Mouse (Mus musculus) liver, embryonic 11.5 days (tissue): ENCODE measurements at regions not wholly inside any gene's neighbourhood (a gene's known extent, or its start where the extent isn't known, plus 50 kb on each side); places are given as distances from the start of the nearest gene placed in this dataset.

Experiments used
- ATAC-seq: fragments of 200-750 bp; cut with Nextera tagmentation; replicated peaks from 2 replicates; pipeline ENCODE4 v1.8.0; 2017; ENCODE audit warnings: moderate number of reproducible peaks, mild to moderate bottlenecking, moderate TSS enrichment, moderate library complexity; ENCODE audit not compliant: low FRiP score
- DNase-seq: peaks from one replicate; pipeline ENCODE4 v3.0.0-alpha.2; 2017; ENCODE audit warnings: low spot score
- H3K27ac ChIP-seq: fragments of 300-500 bp; sonication (generic); 2 replicates; pipeline ENCODE4 v1.5.1; 2014; ENCODE audit warnings: mild to moderate bottlenecking, low read depth, low read length, control low read depth
- H3K27me3 ChIP-seq: fragments of 300-500 bp; sonication (generic); replicated peaks from 2 replicates; pipeline ENCODE4 v1.6.1; 2014; ENCODE audit warnings: low read length, mixed read lengths; ENCODE audit not compliant: control insufficient read depth, insufficient read depth
- H3K36me3 ChIP-seq: fragments of 300-500 bp; sonication (generic); 2 replicates; pipeline ENCODE4 v1.6.1; 2014; ENCODE audit warnings: mild to moderate bottlenecking, low read length, moderate library complexity, mixed read lengths; ENCODE audit not compliant: control insufficient read depth, insufficient read depth
- H3K4me1 ChIP-seq: fragments of 300-500 bp; sonication (generic); replicated peaks from 2 replicates; pipeline ENCODE4 v1.6.1; 2014; ENCODE audit warnings: low read length, mixed read lengths; ENCODE audit not compliant: control insufficient read depth, insufficient read depth
- H3K4me2 ChIP-seq: fragments of 300-500 bp; sonication (generic); 2 replicates; pipeline ENCODE4 v1.6.1; 2014; ENCODE audit warnings: mild to moderate bottlenecking, control low read depth, moderate library complexity
- H3K4me3 ChIP-seq: fragments of 300-500 bp; sonication (generic); 2 replicates; pipeline ENCODE4 v1.5.1; 2014; ENCODE audit warnings: low read depth, low read length, control low read depth
- H3K9ac ChIP-seq: fragments of 300-500 bp; sonication (generic); 2 replicates; pipeline ENCODE4 v1.6.1; 2014; ENCODE audit warnings: low read depth, low read length, control low read depth
- H3K9me3 ChIP-seq: fragments of 300-500 bp; sonication (generic); 2 replicates; pipeline ENCODE4 v1.6.1; 2016; ENCODE audit warnings: low read length, inconsistent platforms, mixed read lengths; ENCODE audit not compliant: control insufficient read depth
- WGBS: fragments of 180-500 bp; shearing (Covaris S2); extraction: QIAGEN DNeasy Blood & Tissue Kit; methylation state at CpG from one replicate; pipeline ENCODE4 v1.1.7; 2014; 5-methylcytosine and 5-hydroxymethylcytosine counted together

DNA sequence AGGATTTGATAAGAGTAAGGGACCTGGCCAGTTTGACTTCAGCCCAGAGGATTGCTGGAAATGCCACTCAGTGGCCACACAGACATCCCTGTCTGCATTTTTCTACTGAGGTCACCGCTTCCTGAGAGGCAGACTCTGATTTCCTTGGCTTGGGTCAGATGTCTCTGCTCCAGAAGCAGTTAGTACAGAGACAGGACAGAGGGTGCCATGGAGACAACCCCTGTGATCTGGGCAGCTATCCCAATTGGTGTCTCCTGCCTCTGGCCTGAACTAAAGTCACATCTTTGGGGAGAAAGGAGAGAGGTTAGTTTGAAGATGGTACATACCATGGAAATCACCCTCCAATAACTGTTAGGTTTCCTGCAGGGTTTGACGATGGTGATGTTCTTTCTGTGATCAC is 165.2 kb upstream of the Adra1b start:
- Histone ChIP-seq H3K9ac (no peak overlapping the region), H3K36me3 (no peaks in the 10 kb centered on the region), H3K27ac (no peak overlapping the region), H3K27me3 (no peaks in the 10 kb centered on the region), H3K9me3 (no peaks in the 10 kb centered on the region), H3K4me1 (no peaks in the 10 kb centered on the region), H3K4me2 (no peak overlapping the region), H3K4me3 (no peak overlapping the region)
- WGBS, result 65% methylated on average over 2 of the region's 2 CpGs
- no peak for ATAC-seq
- no peak for DNase-seq

DNA sequence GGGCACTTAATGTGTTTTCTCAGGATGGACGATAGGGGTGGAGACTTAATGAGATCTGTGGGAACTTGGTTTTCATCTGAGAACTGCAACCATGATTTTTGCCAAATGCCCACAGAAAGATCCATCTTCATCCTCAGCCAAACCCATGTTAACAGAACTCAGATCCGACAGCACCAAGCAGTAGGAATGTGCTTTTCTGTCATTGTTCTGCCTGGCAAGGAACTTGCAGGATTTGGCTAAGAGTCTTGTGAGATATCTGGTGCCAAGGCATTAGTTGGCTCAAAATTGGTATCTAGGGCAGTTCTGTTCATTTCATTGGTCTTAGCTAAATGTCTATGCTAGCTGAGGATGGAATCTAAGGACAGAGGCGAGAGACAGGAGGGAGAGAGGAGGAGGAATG is 182.7 kb upstream of the Adra1b start:
- Histone ChIP-seq H3K9ac (no peak overlapping the region), H3K27ac (no peak overlapping the region), H3K27me3 (no peaks in the 10 kb centered on the region), H3K4me2 (no peak overlapping the region), H3K36me3 (no peaks in the 10 kb centered on the region), H3K4me3 (no peak overlapping the region), H3K4me1 (no peaks in the 10 kb centered on the region), H3K9me3 (no peaks in the 10 kb centered on the region)
- no peak for DNase-seq
- no peak for ATAC-seq
- 63% methylated on average over 3 of the region's 3 CpGs for WGBS

DNA sequence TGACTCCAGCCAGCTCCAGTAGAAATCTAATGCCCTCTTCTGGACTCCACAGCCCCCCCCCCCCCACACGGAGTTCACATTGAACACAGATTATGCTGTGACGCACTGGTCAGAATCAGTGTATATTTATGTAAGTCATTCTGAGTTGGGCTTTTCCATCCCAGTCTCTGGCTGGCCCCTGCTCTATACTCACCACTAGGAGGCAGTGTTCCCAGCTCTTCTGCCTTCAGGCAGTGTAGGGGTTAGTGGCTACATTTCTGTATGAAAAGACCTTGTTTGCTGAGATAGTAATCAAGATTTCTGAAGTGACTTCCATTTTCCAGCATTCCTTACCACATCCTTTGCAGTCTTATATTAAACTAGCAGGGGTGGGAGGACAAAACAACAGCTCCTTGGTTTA is 185.9 kb upstream of the Adra1b start:
- Histone ChIP-seq H3K36me3 (no peaks in the 10 kb centered on the region), H3K9ac (no peak overlapping the region), H3K27ac (no peak overlapping the region), H3K4me1 (no peaks in the 10 kb centered on the region), H3K4me3 (no peak overlapping the region), H3K9me3 (no peaks in the 10 kb centered on the region), H3K4me2 (no peak overlapping the region), H3K27me3 (no peaks in the 10 kb centered on the region)
- DNase-seq (no peak), ATAC-seq (no peak)
- WGBS, result 65% methylated on average over 2 of the region's 2 CpGs

DNA sequence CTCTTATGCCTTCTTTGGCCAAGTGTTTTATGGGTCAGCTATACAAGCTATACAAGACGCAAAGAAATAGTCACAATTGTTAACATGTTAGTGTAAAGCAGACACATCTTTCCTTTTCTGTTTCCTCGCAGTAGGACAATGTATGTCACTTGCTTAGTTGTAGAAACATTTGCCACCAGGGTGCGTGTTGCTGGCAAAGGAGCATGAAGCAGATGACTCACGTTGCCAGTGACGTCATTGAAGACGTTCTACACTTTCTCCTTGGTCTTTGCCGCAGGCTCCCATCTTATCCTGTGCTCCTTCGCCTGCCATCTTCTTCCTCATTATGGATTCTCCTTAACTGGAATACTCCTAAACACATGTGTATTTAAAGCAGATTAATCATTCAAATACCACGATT is 188.5 kb upstream of the Adra1b start:
- no peak overlapping the region for H3K27ac ChIP-seq
- H3K9ac ChIP-seq, result no peak overlapping the region
- no peaks in the 10 kb centered on the region for H3K9me3 ChIP-seq
- H3K4me1 ChIP-seq, result no peaks in the 10 kb centered on the region
- no peaks in the 10 kb centered on the region for H3K27me3 ChIP-seq
- H3K4me3 ChIP-seq, result no peak overlapping the region
- H3K4me2 ChIP-seq, result no peak overlapping the region
- 82% methylated on average over 9 of the region's 9 CpGs for WGBS
- no peaks in the 10 kb centered on the region for H3K36me3 ChIP-seq
- DNase-seq (no peak), ATAC-seq (no peak)

DNA sequence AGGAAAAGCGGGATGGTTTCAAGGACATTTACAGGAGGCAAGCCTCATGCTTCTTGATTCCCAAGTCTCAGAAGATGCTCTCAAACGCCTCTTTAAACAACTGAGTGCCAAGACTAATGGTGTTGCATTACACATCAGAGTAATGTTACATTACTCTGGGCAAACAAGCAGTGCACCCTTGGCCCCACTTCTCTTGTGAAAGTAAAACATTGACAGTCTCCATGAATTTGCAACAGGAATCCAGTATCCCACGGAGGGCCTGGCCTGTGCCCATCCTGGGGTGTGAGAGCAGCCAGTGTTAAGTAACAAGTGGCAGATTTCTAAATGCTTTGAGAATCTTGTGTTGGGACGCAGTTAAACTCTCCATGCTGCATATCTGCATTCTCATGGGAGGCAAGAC is 194.3 kb upstream of the Adra1b start:
- no peaks in the 10 kb centered on the region for H3K4me1 ChIP-seq
- 66% methylated on average over 4 of the region's 4 CpGs for WGBS

DNA sequence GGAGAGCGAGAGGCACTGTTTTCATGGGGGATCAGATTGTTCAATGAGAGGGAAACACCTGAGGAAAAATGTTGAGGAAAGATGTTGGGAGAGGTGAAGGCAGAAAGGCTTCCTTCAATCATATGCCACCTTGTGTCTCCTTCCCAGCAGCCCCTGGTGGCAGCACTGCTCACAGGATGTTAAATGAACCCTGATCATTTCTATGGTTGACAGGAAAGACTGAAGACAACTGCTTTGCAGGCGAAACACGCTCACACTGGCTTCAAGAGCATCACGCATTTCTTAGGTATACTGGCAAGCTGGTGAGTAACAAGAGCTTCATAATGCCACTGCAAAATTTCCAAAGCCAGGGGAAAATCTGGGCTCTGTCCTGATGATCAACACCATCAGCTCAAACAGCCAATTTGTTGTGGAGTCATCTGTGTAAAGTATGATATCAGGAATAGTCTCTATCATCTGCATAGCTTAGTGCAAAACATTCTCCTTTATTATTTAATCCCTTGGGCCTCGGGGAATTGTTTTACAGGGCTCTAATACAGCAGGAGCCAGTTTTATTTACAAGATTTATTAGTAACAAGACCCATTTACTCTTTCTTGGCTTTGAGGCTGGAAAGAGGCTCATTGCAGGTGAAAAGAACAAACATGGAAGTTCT is 202.3 kb upstream of the Adra1b start:
- Histone ChIP-seq H3K4me2 (no peak overlapping the region), H3K27ac (no peak overlapping the region), H3K27me3 (no peaks in the 10 kb centered on the region), H3K36me3 (no peaks in the 10 kb centered on the region), H3K4me1 (no peaks in the 10 kb centered on the region), H3K9me3 (no peaks in the 10 kb centered on the region), H3K4me3 (no peak overlapping the region), H3K9ac (no peak overlapping the region)
- DNase-seq (no peak), ATAC-seq (no peak)
- WGBS, result 76% methylated on average over 5 of the region's 5 CpGs

More for the DNA sequence above, 194.3 kb upstream of the Adra1b start:
- Histone ChIP-seq H3K27ac (no peak overlapping the region), H3K36me3 (no peaks in the 10 kb centered on the region), H3K4me3 (no peak overlapping the region), H3K9me3 (no peaks in the 10 kb centered on the region), H3K4me2 (no peak overlapping the region), H3K27me3 (no peaks in the 10 kb centered on the region), H3K9ac (no peak overlapping the region)
- DNase-seq, result no peak
- no peak for ATAC-seq

DNA sequence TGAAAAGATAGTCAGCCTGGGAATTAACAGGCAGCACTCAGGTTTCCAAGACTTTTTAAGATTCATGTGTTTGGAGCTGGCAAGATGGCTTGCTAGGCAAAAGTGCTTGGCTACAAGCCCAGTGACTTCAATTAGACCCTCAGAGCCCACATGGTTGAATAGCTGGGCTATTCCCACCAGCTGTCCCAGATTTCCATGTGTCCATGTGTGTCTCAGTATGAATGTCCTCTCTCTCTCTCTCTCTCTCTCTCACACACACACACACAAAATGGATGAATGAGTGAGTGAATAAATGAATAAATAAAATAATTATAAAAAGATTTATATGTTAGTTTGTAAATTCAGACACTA is 202.8 kb upstream of the Adra1b start:
- no peak for ATAC-seq
- H3K27ac ChIP-seq, result no peak overlapping the region
- no peak overlapping the region for H3K9ac ChIP-seq
- H3K9me3 ChIP-seq, result no peaks in the 10 kb centered on the region
- no peaks in the 10 kb centered on the region for H3K4me1 ChIP-seq
- no peak overlapping the region for H3K4me3 ChIP-seq
- no peaks in the 10 kb centered on the region for H3K36me3 ChIP-seq
- H3K4me2 ChIP-seq, result no peak overlapping the region
- no peaks in the 10 kb centered on the region for H3K27me3 ChIP-seq
- DNase-seq, result no peak

DNA sequence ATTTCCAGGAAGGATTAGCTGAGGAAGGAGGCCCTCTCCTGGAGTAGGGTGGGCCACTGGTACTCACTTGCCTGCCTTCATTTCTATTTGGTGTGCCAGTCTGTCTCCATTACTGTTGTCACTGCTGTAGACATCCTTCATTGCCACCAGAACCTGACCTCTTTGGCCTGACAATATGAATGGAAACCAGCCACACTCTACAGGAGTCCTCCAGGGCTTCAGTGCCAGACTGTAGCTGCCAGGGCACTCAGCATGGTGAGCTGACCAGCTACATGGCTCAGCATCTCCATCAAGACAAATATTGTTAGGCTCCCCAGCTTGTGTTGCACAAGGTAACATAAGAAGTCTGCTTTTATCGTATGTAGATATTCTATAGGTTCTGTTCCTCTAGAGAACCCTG is 205.2 kb upstream of the Adra1b start:
- Histone ChIP-seq H3K27ac (no peak overlapping the region), H3K36me3 (no peaks in the 10 kb centered on the region), H3K27me3 (no peaks in the 10 kb centered on the region), H3K9ac (no peak overlapping the region), H3K9me3 (no peaks in the 10 kb centered on the region), H3K4me2 (no peak overlapping the region), H3K4me1 (no peaks in the 10 kb centered on the region), H3K4me3 (no peak overlapping the region)
- ATAC-seq (no peak), DNase-seq (no peak)
- WGBS, result 79% methylated on average over 1 of the region's 1 CpGs

DNA sequence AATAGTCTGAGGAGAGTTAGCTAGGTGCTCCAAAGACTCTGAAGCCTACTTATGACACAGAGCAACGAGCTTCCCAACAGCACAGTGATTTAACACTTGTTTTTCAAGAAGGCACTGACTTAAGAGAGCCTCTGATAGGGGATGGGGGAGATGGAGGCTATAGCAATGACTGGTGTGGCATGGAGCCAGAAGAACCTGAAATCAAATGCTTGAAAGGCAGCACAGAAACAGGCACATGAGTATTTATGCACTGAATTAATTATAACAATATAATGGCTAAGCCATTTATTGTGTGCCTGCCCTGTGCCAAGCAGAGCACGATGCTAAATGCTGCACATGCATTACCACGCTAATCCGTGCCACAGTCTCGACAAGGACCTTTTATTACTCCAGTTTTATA is 210.5 kb upstream of the Adra1b start:
- H3K9me3 ChIP-seq, result no peaks in the 10 kb centered on the region
- H3K27me3 ChIP-seq, result no peaks in the 10 kb centered on the region
- ATAC-seq (no peak), DNase-seq (no peak)
- no peak overlapping the region for H3K9ac ChIP-seq
- no peak overlapping the region for H3K27ac ChIP-seq
- no peaks in the 10 kb centered on the region for H3K36me3 ChIP-seq
- no peak overlapping the region for H3K4me2 ChIP-seq
- H3K4me3 ChIP-seq, result no peak overlapping the region
- 75% methylated on average over 5 of the region's 5 CpGs for WGBS
- no peaks in the 10 kb centered on the region for H3K4me1 ChIP-seq
